Mouse (Mus musculus): ENCODE results near the gene Arpc4. TPM values are rescaled to one million over a fixed set of nuclear protein-coding genes. Genes with fewer than 3 reads are reported as not detected.

The Arpc4 gene
- polyA plus RNA-seq, 1 experiment from 2014 or later = 416 TPM

- no peaks in the 10 kb centered on the region for H3K27me3 ChIP-seq
- H3K36me3 ChIP-seq = peaks cover 48% of the 10 kb centered on the region
- peaks cover 39% of the 10 kb centered on the region for H3K4me1 ChIP-seq (replicated peaks)
- ATAC-seq (ENCODE audit: low FRiP score) = peak; percentile 92
- H3K4me3 ChIP-seq = peak overlapping the region; percentile 48
- 1% methylated on average over 50 of the region's 51 CpGs for WGBS
- peak overlapping the region; percentile 81 for H3K4me2 ChIP-seq
- peak overlapping the region; percentile 84 for H3K27ac ChIP-seq
- H3K9ac ChIP-seq = peak overlapping the region; percentile 78
- no peaks in the 10 kb centered on the region; the same call in 1 of the 2 replicates for H3K9me3 ChIP-seq
These were observed 14.6 kb downstream of the Arpc4 start for GRCm38 (mm10) chr6:113392387-113393071.

GRCm38 (mm10) chr6:113393951-113394350 lies 16.0 kb downstream of the Arpc4 start:
- no peaks in the 10 kb centered on the region for H3K27me3 ChIP-seq
- H3K27ac ChIP-seq = no peak overlapping the region
- no peaks in the 10 kb centered on the region; the same call in 1 of the 2 replicates for H3K9me3 ChIP-seq
- no peak overlapping the region for H3K4me3 ChIP-seq
- H3K36me3 ChIP-seq = peaks cover 41% of the 10 kb centered on the region
- WGBS = 94% methylated on average over 6 of the region's 6 CpGs
- H3K4me2 ChIP-seq = no peak overlapping the region
- peaks cover 39% of the 10 kb centered on the region for H3K4me1 ChIP-seq (replicated peaks)
- no peak for ATAC-seq (ENCODE audit: low FRiP score)
- H3K9ac ChIP-seq = no peak overlapping the region

DNA sequence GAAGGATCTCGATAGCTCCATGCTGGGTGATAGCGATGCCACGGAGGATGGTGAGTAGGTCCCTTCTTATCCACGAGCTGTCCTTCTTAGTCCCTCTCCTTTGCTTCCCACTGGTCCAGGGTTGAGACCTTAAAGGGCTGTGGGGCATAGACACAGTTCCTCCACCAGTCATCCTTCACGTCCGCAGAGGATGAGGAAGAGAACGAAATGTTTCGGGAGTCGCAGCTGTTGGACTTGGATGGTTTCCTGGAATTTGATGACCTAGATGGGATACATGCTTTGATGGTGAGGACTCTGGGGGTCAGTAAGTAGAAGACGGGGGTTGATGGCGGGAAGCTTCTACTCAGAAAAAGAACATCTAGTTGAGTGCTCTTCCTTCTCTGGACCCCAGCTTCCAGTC lies 16.9 kb downstream of the Arpc4 start:
- no peaks in the 10 kb centered on the region for H3K27me3 ChIP-seq
- H3K4me3 ChIP-seq = no peak overlapping the region
- 94% methylated on average over 11 of the region's 11 CpGs for WGBS
- H3K9ac ChIP-seq = no peak overlapping the region
- H3K4me2 ChIP-seq = no peak overlapping the region
- no peak for ATAC-seq (ENCODE audit: low FRiP score)
- H3K27ac ChIP-seq = no peak overlapping the region
- H3K4me1 ChIP-seq (replicated peaks) = peaks cover 36% of the 10 kb centered on the region
- peaks cover 37% of the 10 kb centered on the region for H3K36me3 ChIP-seq
- H3K9me3 ChIP-seq = no peaks in the 10 kb centered on the region; the same call in 1 of the 2 replicates

- H3K4me3 ChIP-seq = no peak overlapping the region
- H3K36me3 ChIP-seq = peaks cover 33% of the 10 kb centered on the region
- H3K4me1 ChIP-seq (replicated peaks) = peaks cover 29% of the 10 kb centered on the region
- H3K4me2 ChIP-seq = no peak overlapping the region
- H3K9ac ChIP-seq = no peak overlapping the region
- no peaks in the 10 kb centered on the region for H3K27me3 ChIP-seq
- no peaks in the 10 kb centered on the region; the same call in 1 of the 2 replicates for H3K9me3 ChIP-seq
- ATAC-seq (ENCODE audit: low FRiP score) = no peak
- no peak overlapping the region for H3K27ac ChIP-seq
- WGBS = 99% methylated on average over 6 of the region's 6 CpGs
These were observed 17.6 kb downstream of the Arpc4 start for GRCm38 (mm10) chr6:113395501-113395900.

DNA sequence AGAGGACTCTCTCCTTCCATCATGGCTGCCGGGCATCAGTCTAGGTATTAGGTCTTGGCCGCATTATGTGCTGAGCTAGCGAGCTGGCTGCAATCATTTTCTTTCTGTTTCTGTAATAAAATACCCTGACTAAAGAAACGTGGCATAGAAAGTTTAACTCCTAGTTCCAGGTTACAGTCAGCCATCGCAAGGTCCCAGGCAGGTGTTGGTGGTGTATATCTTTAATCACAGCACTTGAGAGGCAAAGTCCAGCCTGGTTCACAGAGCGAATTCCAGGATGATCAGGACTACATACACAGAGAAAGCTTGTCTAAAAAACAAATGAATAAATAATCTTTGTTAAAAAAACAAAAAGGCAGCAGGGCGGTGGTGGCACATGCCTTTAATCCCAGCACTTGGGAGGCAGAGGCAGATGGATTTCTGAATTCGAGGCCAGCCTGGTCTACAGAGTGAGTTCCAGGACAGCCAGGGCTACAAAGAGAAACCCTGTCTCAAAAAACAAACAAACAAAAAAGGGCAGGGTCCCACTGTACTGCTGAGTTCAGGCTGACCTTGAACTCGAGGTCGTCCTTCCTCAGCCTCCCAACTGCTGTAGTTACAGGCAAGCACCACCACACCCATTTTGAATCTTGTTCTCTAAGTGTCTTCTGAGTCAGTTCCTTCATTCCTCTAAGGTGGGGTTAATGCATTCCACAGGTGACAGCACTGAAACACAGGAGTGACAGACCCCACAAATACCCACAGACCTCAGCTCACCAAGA lies 18.5 kb downstream of the Arpc4 start:
- H3K9me3 ChIP-seq = no peaks in the 10 kb centered on the region; the same call in 1 of the 2 replicates
- no peak overlapping the region for H3K9ac ChIP-seq
- ATAC-seq (ENCODE audit: low FRiP score) = no peak
- H3K4me2 ChIP-seq = no peak overlapping the region
- no peak overlapping the region for H3K4me3 ChIP-seq
- no peak overlapping the region for H3K27ac ChIP-seq
- H3K27me3 ChIP-seq = no peaks in the 10 kb centered on the region
- 86% methylated on average over 10 of the region's 10 CpGs for WGBS
- H3K36me3 ChIP-seq = peaks cover 30% of the 10 kb centered on the region
- H3K4me1 ChIP-seq (replicated peaks) = peaks cover 20% of the 10 kb centered on the region

DNA sequence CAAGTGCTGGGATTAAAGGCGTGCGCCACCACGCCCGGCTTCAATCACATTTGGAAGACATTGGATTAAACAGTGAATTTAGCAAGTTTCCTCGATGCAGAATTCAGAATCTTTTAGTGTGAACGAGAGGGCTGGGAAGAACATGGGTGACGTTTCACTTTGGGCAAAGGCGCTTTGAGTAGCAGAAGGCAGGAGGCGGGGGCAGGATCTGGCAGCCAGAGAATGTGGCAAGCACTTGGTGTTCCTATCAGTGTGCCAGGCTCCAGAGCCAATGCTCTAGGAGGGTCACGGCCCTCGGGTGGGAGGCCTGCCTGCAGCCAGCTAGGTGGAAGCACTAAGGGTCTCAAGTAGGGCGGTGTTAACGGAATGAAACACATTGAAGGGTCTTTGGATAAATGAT lies 24.2 kb downstream of the Arpc4 start:
- Histone ChIP-seq H3K36me3 (peaks cover 36% of the 10 kb centered on the region), H3K27me3 (no peaks in the 10 kb centered on the region), H3K9ac (no peak overlapping the region), H3K4me3 (no peak overlapping the region), H3K4me2 (no peak overlapping the region), H3K27ac (no peak overlapping the region), H3K4me1 (replicated peaks) (no peaks in the 10 kb centered on the region), H3K9me3 (no peaks in the 10 kb centered on the region)
- 93% methylated on average over 13 of the region's 13 CpGs for WGBS
- no peak for ATAC-seq (ENCODE audit: low FRiP score)

GRCm38 (mm10) chr6:113404649-113405448 lies 26.9 kb downstream of the Arpc4 start:
- H3K9ac ChIP-seq = no peak overlapping the region
- H3K9me3 ChIP-seq = no peaks in the 10 kb centered on the region
- no peak overlapping the region for H3K4me2 ChIP-seq
- peaks cover 49% of the 10 kb centered on the region for H3K36me3 ChIP-seq
- H3K27ac ChIP-seq = no peak overlapping the region
- WGBS = 68% methylated on average over 12 of the region's 12 CpGs
- H3K4me3 ChIP-seq = no peak overlapping the region
- H3K4me1 ChIP-seq (replicated peaks) = no peaks in the 10 kb centered on the region
- no peak for ATAC-seq (ENCODE audit: low FRiP score)
- no peaks in the 10 kb centered on the region for H3K27me3 ChIP-seq

DNA sequence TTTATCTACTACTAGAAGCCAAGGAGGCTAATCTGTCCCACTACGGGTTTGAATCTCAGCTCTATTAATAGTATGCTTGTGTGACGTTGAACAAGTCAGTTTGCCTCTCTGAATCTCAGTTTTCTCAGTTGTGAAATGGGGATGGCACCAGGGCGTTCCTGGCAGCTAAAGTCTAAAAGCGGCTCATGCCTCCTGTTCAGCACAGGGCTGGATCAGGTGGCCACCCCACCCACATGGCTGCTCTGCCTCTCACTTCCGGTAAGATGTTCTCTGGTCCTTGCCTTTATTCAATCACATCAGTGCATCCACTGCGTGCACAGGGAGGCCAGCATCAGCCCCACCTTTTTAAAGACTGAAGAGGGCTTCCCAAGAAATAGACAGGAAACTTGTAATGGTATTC lies 27.6 kb downstream of the Arpc4 start:
- Histone ChIP-seq H3K9me3 (no peaks in the 10 kb centered on the region), H3K27me3 (no peaks in the 10 kb centered on the region), H3K4me3 (no peak overlapping the region), H3K4me1 (replicated peaks) (no peaks in the 10 kb centered on the region), H3K9ac (no peak overlapping the region), H3K4me2 (no peak overlapping the region), H3K36me3 (peaks cover 50% of the 10 kb centered on the region), H3K27ac (no peak overlapping the region)
- WGBS = 86% methylated on average over 6 of the region's 6 CpGs
- ATAC-seq (ENCODE audit: low FRiP score) = no peak

GRCm38 (mm10) chr6:113406683-113407082 lies 28.8 kb downstream of the Arpc4 start:
- ATAC-seq (ENCODE audit: low FRiP score) = no peak
- no peaks in the 10 kb centered on the region for H3K4me1 ChIP-seq (replicated peaks)
- H3K4me2 ChIP-seq = no peak overlapping the region
- no peak overlapping the region for H3K27ac ChIP-seq
- no peaks in the 10 kb centered on the region for H3K27me3 ChIP-seq
- H3K36me3 ChIP-seq = peaks cover 52% of the 10 kb centered on the region
- no peaks in the 10 kb centered on the region for H3K9me3 ChIP-seq
- 79% methylated on average over 9 of the region's 9 CpGs for WGBS
- H3K9ac ChIP-seq = no peak overlapping the region
- no peak overlapping the region for H3K4me3 ChIP-seq

DNA sequence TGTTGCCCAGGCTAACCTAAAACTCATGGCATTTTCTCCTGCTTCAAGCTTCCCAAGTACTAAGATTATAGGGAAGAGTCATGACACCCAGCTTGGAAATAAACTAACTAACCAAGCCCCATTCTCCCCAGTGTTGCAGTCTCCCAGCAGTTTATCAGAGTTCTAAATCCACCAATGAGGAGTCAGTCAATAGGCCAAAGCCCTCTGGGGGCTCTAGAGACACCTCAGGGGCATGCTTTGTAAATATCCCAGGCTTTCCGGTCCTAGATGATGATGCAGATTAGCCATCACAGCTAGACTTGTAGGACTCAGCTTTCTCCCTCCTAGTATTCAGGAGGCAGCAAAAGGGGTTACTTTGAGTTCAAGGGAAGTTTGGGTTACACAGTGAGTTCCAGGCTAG lies 32.1 kb downstream of the Arpc4 start:
- H3K36me3 ChIP-seq = peaks cover 79% of the 10 kb centered on the region
- no peaks in the 10 kb centered on the region for H3K27me3 ChIP-seq
- no peak overlapping the region for H3K4me3 ChIP-seq
- ATAC-seq (ENCODE audit: low FRiP score) = no peak
- no peak overlapping the region for H3K27ac ChIP-seq
- H3K4me1 ChIP-seq (replicated peaks) = no peaks in the 10 kb centered on the region
- H3K9ac ChIP-seq = no peak overlapping the region
- no peaks in the 10 kb centered on the region for H3K9me3 ChIP-seq
- WGBS = 76% methylated on average over 1 of the region's 1 CpGs
- H3K4me2 ChIP-seq = no peak overlapping the region

GRCm38 (mm10) chr6:113416416-113416815 lies 38.5 kb downstream of the Arpc4 start:
- H3K4me3 ChIP-seq = no peak overlapping the region
- no peaks in the 10 kb centered on the region for H3K27me3 ChIP-seq
- H3K4me1 ChIP-seq (replicated peaks) = peaks cover 23% of the 10 kb centered on the region
- 82% methylated on average over 5 of the region's 5 CpGs for WGBS
- peaks cover 49% of the 10 kb centered on the region for H3K36me3 ChIP-seq
- no peak overlapping the region for H3K9ac ChIP-seq
- no peak for ATAC-seq (ENCODE audit: low FRiP score)
- no peaks in the 10 kb centered on the region for H3K9me3 ChIP-seq
- H3K27ac ChIP-seq = no peak overlapping the region
- H3K4me2 ChIP-seq = no peak overlapping the region

Data from hindbrain, embryonic 13.5 days (tissue).